Mouse (Mus musculus) left cerebral cortex, postnatal 25 days (tissue): ENCODE measurements around the gene Usp15. TPM values are rescaled to one million over a fixed set of nuclear protein-coding genes. Genes with fewer than 3 reads are reported as not detected.
"Not testable (repeated sequence)": the region's sequence is repeated elsewhere in the genome, so short reads cannot be mapped to it uniquely, and the experiment has no call there.

Source experiments
- DNase-seq, 2 experiments: peaks; one replicate each; pipeline ENCODE4 v3.0.0; 2022; ENCODE audit warnings: low spot score in 2 of 2, mixed read lengths in 1 of 2
- intact Hi-C: fragments of 180-260 bp; cut with DNase I; formaldehyde crosslinking; loops from one replicate; pipeline ENCODE4 v1.15.1; 2025
- total RNA-seq, 2 experiments: library from RNA; stranded (reverse); gene quantifications; 2 replicates each; pipeline ENCODE4 v1.2.3; 2021

The Usp15 gene
- total RNA-seq: 100 to 1,000 TPM; 107 to 108 TPM

GRCm38 (mm10) chr10:123196835-123197559 is at the start of gene Usp15:
Gene Usp15, minus strand, starts transcription at chr10:123196995.
- intact Hi-C loops: no loop called here
- peak; percentile 94 to 96 for DNase-seq

DNA sequence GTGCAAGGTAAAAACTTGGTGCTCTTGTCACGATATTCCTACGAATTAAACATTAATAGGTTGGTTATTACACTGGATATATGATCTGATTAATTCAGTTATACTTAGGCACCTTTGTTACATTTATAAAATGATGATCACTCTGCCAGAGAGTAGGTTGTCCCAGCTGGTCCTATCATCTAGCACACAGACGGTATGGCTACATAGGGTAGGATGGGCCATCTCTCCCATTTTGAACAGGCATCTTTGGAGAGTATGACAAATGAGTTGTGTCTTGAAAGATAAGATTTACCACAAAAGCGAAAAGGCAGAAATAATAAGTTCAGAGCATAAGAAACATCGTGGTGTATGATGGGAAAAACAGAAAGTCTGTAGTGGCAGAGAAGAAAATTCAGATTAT is 32.6 kb upstream of the Usp15 start:
- no peak for DNase-seq
- intact Hi-C loops: no loop called here

GRCm38 (mm10) chr10:123222785-123223184 is 26.0 kb upstream of the Usp15 start:
- DNase-seq: no peak
- intact Hi-C loops: no loop called here

DNA sequence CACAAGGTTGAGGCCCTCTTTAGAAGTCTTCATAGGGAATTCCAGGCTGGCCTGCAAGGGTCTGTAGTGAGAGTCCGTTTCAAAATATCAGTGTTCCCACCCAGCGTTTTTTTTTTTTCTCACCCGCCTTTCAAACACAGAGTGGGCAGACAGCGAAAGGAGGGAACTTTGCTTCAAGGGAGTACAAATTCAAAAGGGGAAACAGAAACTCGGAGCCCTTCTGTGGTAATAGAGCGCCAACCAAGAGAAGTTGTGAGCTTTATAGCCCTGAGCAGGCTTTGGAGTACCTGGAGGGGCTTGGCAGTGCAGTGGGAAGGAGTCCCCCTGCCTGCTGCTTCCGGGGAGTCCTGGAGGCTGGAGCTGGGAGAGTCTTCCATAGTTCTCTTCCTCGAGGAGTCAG is 12.7 kb upstream of the Usp15 start:
- intact Hi-C loops: no loop called here
- DNase-seq: no peak

DNA sequence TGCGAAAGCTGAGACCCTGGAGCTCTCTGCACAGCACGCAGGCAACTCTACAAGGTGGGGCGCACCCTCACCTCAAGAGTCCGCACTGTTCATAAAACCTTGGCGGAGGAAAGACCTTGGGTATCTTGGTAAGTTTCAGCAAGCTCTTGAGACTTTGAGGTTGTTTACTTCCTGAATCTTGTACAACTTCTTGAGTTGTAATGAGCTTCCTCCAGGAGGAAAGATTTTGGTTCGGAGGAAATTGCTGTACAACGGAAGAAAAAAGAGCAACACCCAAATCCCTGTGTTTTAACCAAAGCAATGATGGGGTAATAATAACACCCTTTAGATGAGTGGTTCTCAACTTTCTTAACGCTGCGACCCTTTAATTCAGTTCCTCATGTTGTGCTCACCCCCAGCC is 11.5 kb upstream of the Usp15 start:
- intact Hi-C loops: no loop called here

DNA sequence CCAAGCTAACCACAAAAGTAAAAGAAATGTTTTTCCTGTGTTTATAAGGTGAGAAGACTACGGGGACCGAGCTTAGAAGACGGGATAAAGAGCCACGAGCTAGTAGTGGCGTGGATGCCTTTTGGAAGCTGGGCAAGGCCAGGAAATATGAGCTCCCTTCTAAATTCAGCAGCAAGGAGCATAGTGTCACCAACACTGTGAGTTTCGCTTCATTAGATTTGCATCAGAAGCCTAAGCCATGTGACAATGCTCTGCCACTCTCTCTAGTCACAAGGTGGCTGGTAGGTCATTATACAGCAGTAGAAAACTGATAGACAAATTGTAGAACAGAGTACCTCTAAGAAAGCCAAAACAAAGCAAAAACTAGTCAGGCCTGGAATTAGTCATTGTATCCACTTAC is 9.3 kb upstream of the Usp15 start:
- DNase-seq: no peak
- intact Hi-C loops: no loop called here

More for the DNA sequence above, 11.5 kb upstream of the Usp15 start:
- no peak for DNase-seq

- intact Hi-C loops, DNase-seq: not testable (repeated sequence)
Measured at GRCm38 (mm10) chr10:123205364-123205763, 8.6 kb upstream of the Usp15 start.

- intact Hi-C loops: no loop called here
- no peak for DNase-seq
Measured at GRCm38 (mm10) chr10:123201981-123202758, 5.4 kb upstream of the Usp15 start.

GRCm38 (mm10) chr10:123201436-123201835 is 4.6 kb upstream of the Usp15 start:
- intact Hi-C loops: no loop called here
- DNase-seq: no peak

DNA sequence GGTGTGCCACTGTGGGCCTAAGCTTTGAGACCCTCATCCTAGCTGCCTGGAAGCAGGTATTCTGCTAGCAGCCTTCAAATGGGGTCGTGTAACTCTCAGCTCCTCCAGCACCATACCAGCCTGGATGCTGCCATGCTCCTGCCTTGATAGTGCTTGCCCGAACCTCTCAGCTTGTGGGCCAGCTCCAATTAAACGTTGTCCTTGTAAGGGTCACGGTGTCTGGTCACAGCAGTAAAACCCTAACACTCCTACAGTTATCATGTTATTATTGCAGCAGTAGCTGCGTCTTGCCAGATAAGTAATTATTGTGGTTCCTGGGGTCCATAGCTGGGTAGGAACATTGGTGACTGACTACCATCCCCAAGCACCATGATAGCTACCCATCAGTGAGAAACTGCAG is 4.2 kb upstream of the Usp15 start:
- intact Hi-C loops: no loop called here
- no peak for DNase-seq

DNA sequence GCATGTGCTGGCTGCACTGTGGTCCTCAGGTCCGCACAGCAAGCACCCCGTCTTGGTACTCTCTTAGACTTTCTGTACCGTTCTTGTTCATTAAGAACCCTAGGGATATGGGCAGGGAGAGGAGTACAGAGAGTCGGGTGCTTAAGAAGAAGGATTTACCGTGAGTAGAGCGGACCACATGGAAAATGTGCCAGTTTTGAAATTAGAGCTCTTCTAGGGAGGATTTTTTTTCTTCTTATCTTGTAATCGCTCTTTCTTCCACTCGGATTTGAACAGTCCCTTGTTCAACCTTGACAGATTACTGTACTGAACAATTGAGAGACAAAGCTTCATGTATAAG is 3.5 kb upstream of the Usp15 start:
- no peak for DNase-seq
- intact Hi-C loops: no loop called here

GRCm38 (mm10) chr10:123199615-123200319 is 3.0 kb upstream of the Usp15 start:
- DNase-seq: no peak
- intact Hi-C loops: no loop called here

DNA sequence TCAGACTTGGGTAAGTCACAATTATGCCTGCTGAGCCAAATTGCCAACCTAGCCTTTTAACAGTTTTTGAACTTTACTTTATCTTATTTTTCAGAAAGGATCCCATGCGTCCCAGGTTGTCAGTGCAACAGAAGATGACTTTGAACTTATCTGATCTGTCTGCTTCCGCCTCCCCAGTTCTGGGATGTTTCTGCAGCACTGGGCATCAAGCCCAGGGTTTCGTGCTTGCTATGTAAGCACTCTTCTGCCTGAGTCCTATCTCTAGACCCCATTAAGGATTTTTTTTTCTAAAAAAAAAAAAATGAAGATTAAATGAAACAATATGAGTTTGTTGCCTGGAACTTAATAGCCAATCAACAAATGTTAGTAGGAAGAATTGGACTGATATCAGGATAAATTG is 2.3 kb upstream of the Usp15 start:
- no peak for DNase-seq
- intact Hi-C loops: no loop called here

GRCm38 (mm10) chr10:123198183-123198582 is 1.4 kb upstream of the Usp15 start:
- intact Hi-C loops: no loop called here
- DNase-seq: no peak

- peak in 1 of 2 experiments; percentile 38 for DNase-seq
- intact Hi-C loops: no loop called here
Measured at GRCm38 (mm10) chr10:123195961-123196834, 597 bp downstream of the Usp15 start.

DNA sequence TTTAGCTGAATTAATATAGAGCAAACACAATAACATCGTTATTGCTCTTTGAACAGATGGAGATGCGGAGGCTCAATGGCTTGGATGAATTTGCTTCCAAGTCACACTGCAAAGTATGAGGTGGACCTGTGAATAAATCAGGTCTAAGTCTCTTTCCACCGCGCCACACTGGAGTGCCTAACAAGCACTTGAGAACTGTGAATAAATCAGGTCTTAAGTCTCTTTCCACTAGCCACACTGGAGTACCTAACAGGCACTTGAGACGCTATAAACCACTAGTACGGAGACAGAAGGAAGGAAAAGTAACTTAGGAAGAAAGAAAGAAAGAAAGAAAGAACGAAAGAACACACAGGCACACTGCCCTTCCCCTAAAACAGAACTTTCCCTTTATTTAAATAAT is 1.3 kb downstream of the Usp15 start:
- intact Hi-C loops: no loop called here
- DNase-seq: no peak

GRCm38 (mm10) chr10:123191038-123191437 is 5.8 kb downstream of the Usp15 start:
- no peak for DNase-seq
- intact Hi-C loops: no loop called here

- intact Hi-C loops: no loop called here
- peak in 1 of 2 experiments; percentile 35 for DNase-seq
Measured at GRCm38 (mm10) chr10:123187337-123187736, 9.5 kb downstream of the Usp15 start.

DNA sequence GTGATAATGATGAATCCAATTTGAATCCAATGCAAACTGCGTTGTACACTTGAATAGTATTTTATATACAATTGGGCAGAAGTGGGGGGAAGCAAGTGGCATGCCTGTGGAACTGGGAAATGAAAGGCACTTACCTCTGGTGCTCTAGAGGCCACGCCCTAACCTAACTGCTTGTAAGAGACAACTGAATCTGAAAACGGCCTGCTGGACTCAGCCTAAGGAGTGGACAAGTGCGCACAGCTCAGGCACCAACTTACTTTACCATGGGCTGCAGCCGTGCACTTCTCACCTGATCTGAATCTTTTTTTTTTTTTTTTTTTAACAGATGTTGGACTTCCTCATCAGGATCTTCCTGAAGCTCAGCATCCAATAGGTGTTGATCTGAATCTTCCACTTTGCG is 10.9 kb downstream of the Usp15 start:
- intact Hi-C loops: no loop called here

GRCm38 (mm10) chr10:123183743-123184142 is 13.1 kb downstream of the Usp15 start:
- intact Hi-C loops: no loop called here
- no peak for DNase-seq

More for the DNA sequence above, 10.9 kb downstream of the Usp15 start:
- no peak for DNase-seq
